Mouse (Mus musculus) heart, embryonic 15.5 days (tissue): Measurements from ENCODE around the gene Rgs3. TPM values are rescaled to one million over a fixed set of nuclear protein-coding genes. Genes with fewer than 3 reads are reported as not detected.

Experiments used
- ATAC-seq: fragments of 200-750 bp; cut with Nextera tagmentation; replicated peaks from 2 replicates; pipeline ENCODE4 v1.8.0; 2017; ENCODE audit warnings: low read depth, moderate TSS enrichment; ENCODE audit not compliant: insufficient number of reproducible peaks, insufficient read depth, low FRiP score
- H3K27ac ChIP-seq: fragments of 300-500 bp; sonication (generic); 2 replicates; pipeline ENCODE4 v1.5.1; 2015; ENCODE audit warnings: mild to moderate bottlenecking, inconsistent platforms
- H3K27me3 ChIP-seq: fragments of 300-500 bp; sonication (generic); 2 replicates; pipeline ENCODE4 v1.6.1; 2015; ENCODE audit warnings: inconsistent platforms
- H3K36me3 ChIP-seq: fragments of 300-500 bp; sonication (generic); 2 replicates; pipeline ENCODE4 v1.6.1; 2015; ENCODE audit warnings: mild to moderate bottlenecking, inconsistent platforms
- H3K4me1 ChIP-seq: fragments of 300-500 bp; sonication (generic); replicated peaks from 2 replicates; pipeline ENCODE4 v1.6.1; 2015; ENCODE audit warnings: inconsistent platforms
- H3K4me2 ChIP-seq: fragments of 300-500 bp; sonication (generic); 2 replicates; pipeline ENCODE4 v1.6.1; 2015; ENCODE audit warnings: inconsistent platforms, mild to moderate bottlenecking, moderate library complexity
- H3K4me3 ChIP-seq: fragments of 300-500 bp; sonication (generic); 2 replicates; pipeline ENCODE4 v1.5.1; 2015; ENCODE audit warnings: mild to moderate bottlenecking, inconsistent platforms
- H3K9ac ChIP-seq: fragments of 300-500 bp; sonication (generic); 2 replicates; pipeline ENCODE4 v1.6.1; 2015; ENCODE audit warnings: mild to moderate bottlenecking, inconsistent platforms
- H3K9me3 ChIP-seq: fragments of 300-500 bp; sonication (generic); replicated peaks from 2 replicates; pipeline ENCODE4 v1.6.1; 2016; ENCODE audit warnings: inconsistent platforms
- WGBS: fragments of 180-500 bp; shearing (Covaris S2); methylation state at CpG from one replicate; pipeline ENCODE4 v1.1.7; 2015; ENCODE audit warnings: mixed read lengths; 5-methylcytosine and 5-hydroxymethylcytosine counted together
- polyA plus RNA-seq: library from polyadenylated mRNA; unstranded; fragments of >200 nt; fragmentation: Nextera tagmentation; extraction: Ambion mirVana; gene quantifications from 2 replicates; pipeline ENCODE4 v1.2.1, GENCODE M21; 2015

Rgs3 gene
- polyA plus RNA-seq, 1 experiment from 2014 or later: 56.9 TPM

GRCm38 (mm10) chr4:62633243-62633642 lies 73.6 kb downstream of the Rgs3 start:
- peaks cover 12% of the 10 kb centered on the region; the same call in 1 of the 2 replicates for H3K27me3 ChIP-seq
- H3K4me1 ChIP-seq: peaks cover 49% of the 10 kb centered on the region
- ATAC-seq: no peak
- no peak overlapping the region for H3K9ac ChIP-seq
- no peaks in the 10 kb centered on the region for H3K36me3 ChIP-seq
- H3K4me3 ChIP-seq: no peak overlapping the region
- H3K9me3 ChIP-seq: no peaks in the 10 kb centered on the region
- 75% methylated on average over 4 of the region's 4 CpGs for WGBS
- peak overlapping the region; percentile 32; the same call in 1 of the 2 replicates for H3K27ac ChIP-seq
- no peak overlapping the region for H3K4me2 ChIP-seq

GRCm38 (mm10) chr4:62634054-62634591 lies 74.5 kb downstream of the Rgs3 start:
- H3K4me3 ChIP-seq: no peak overlapping the region
- H3K4me1 ChIP-seq: peaks cover 43% of the 10 kb centered on the region
- H3K9ac ChIP-seq: no peak overlapping the region
- 26% methylated on average over 13 of the region's 13 CpGs for WGBS
- peaks cover 12% of the 10 kb centered on the region; the same call in 1 of the 2 replicates for H3K27me3 ChIP-seq
- peak overlapping the region; percentile 32 for H3K27ac ChIP-seq
- H3K4me2 ChIP-seq: no peak overlapping the region
- no peaks in the 10 kb centered on the region for H3K36me3 ChIP-seq
- peak; percentile 57 for ATAC-seq
- no peaks in the 10 kb centered on the region for H3K9me3 ChIP-seq

- WGBS: 56% methylated on average over 2 of the region's 2 CpGs
- H3K27ac ChIP-seq: no peak overlapping the region
These were observed 75.2 kb downstream of the Rgs3 start for GRCm38 (mm10) chr4:62634840-62635239.

GRCm38 (mm10) chr4:62636047-62636446 lies 76.4 kb downstream of the Rgs3 start:
- H3K4me1 ChIP-seq: peaks cover 36% of the 10 kb centered on the region
- H3K27ac ChIP-seq: 0 out of 2 replicates have a peak overlapping the region, but pooled peaks have one; percentile 14
- no peak for ATAC-seq
- peaks cover 5% of the 10 kb centered on the region; the same call in 1 of the 2 replicates for H3K27me3 ChIP-seq
- no peak overlapping the region for H3K4me2 ChIP-seq
- 77% methylated on average over 6 of the region's 6 CpGs for WGBS
- H3K4me3 ChIP-seq: no peak overlapping the region
- no peaks in the 10 kb centered on the region for H3K9me3 ChIP-seq
- no peaks in the 10 kb centered on the region for H3K36me3 ChIP-seq
- H3K9ac ChIP-seq: no peak overlapping the region

More at GRCm38 (mm10) chr4:62634840-62635239, 75.2 kb downstream of the Rgs3 start:
- Histone ChIP-seq H3K4me2 (no peak overlapping the region), H3K36me3 (no peaks in the 10 kb centered on the region), H3K9me3 (no peaks in the 10 kb centered on the region), H3K27me3 (peaks cover 6% of the 10 kb centered on the region; the same call in 1 of the 2 replicates), H3K4me3 (no peak overlapping the region), H3K4me1 (peaks cover 36% of the 10 kb centered on the region), H3K9ac (no peak overlapping the region)
- no peak for ATAC-seq

GRCm38 (mm10) chr4:62637856-62638604 lies 78.4 kb downstream of the Rgs3 start:
- Histone ChIP-seq H3K36me3 (no peaks in the 10 kb centered on the region), H3K4me2 (no peak overlapping the region), H3K9ac (no peak overlapping the region), H3K27me3 (peaks cover 5% of the 10 kb centered on the region; the same call in 1 of the 2 replicates), H3K9me3 (no peaks in the 10 kb centered on the region), H3K27ac (no peak overlapping the region; the same call in 1 of the 2 replicates), H3K4me3 (no peak overlapping the region), H3K4me1 (peaks cover 48% of the 10 kb centered on the region)
- no peak for ATAC-seq
- WGBS: 66% methylated on average over 4 of the region's 4 CpGs

GRCm38 (mm10) chr4:62640496-62641229 lies 81.0 kb downstream of the Rgs3 start:
- 0 out of 2 replicates have a peak, but pooled peaks have one; percentile 3 for ATAC-seq
- Histone ChIP-seq H3K36me3 (no peaks in the 10 kb centered on the region), H3K27ac (peak overlapping the region; percentile 77), H3K4me1 (peaks cover 52% of the 10 kb centered on the region), H3K4me2 (no peak overlapping the region), H3K9ac (no peak overlapping the region), H3K27me3 (no peaks in the 10 kb centered on the region; the same call in 1 of the 2 replicates), H3K4me3 (no peak overlapping the region), H3K9me3 (no peaks in the 10 kb centered on the region)
- WGBS: 62% methylated on average over 15 of the region's 15 CpGs

- Histone ChIP-seq H3K4me2 (no peak overlapping the region), H3K4me3 (no peak overlapping the region), H3K4me1 (peaks cover 49% of the 10 kb centered on the region), H3K27ac (peak overlapping the region; percentile 77), H3K9me3 (no peaks in the 10 kb centered on the region), H3K9ac (no peak overlapping the region), H3K36me3 (no peaks in the 10 kb centered on the region), H3K27me3 (no peaks in the 10 kb centered on the region; the same call in 1 of the 2 replicates)
- ATAC-seq: peak; percentile 67
- WGBS: 35% methylated on average over 11 of the region's 11 CpGs
These were observed 81.6 kb downstream of the Rgs3 start for GRCm38 (mm10) chr4:62641230-62641589.

GRCm38 (mm10) chr4:62641656-62642055 lies 82.0 kb downstream of the Rgs3 start:
- Histone ChIP-seq H3K4me2 (no peak overlapping the region), H3K9me3 (no peaks in the 10 kb centered on the region), H3K9ac (no peak overlapping the region), H3K36me3 (no peaks in the 10 kb centered on the region), H3K27me3 (no peaks in the 10 kb centered on the region; the same call in 1 of the 2 replicates), H3K4me1 (peaks cover 47% of the 10 kb centered on the region), H3K4me3 (no peak overlapping the region), H3K27ac (peak overlapping the region; percentile 77)
- 61% methylated on average over 3 of the region's 3 CpGs for WGBS
- no peak for ATAC-seq

- 67% methylated on average over 8 of the region's 8 CpGs for WGBS
- no peaks in the 10 kb centered on the region for H3K9me3 ChIP-seq
- H3K27ac ChIP-seq: peak overlapping the region; percentile 77
- no peaks in the 10 kb centered on the region for H3K36me3 ChIP-seq
- H3K4me3 ChIP-seq: no peak overlapping the region
- H3K4me1 ChIP-seq: peaks cover 47% of the 10 kb centered on the region
- ATAC-seq: no peak
- no peak overlapping the region for H3K4me2 ChIP-seq
- no peaks in the 10 kb centered on the region; the same call in 1 of the 2 replicates for H3K27me3 ChIP-seq
- no peak overlapping the region for H3K9ac ChIP-seq
These were observed 83.8 kb downstream of the Rgs3 start for GRCm38 (mm10) chr4:62643401-62643800.

- Histone ChIP-seq H3K27me3 (peaks cover 4% of the 10 kb centered on the region; the same call in 1 of the 2 replicates), H3K4me3 (no peak overlapping the region), H3K4me2 (no peak overlapping the region), H3K9ac (no peak overlapping the region), H3K9me3 (no peaks in the 10 kb centered on the region), H3K27ac (peak overlapping the region; percentile 31), H3K36me3 (no peaks in the 10 kb centered on the region), H3K4me1 (peaks cover 47% of the 10 kb centered on the region)
- ATAC-seq: peak; percentile 32; the same call in 1 of the 2 replicates
- WGBS: 51% methylated on average over 11 of the region's 11 CpGs
These were observed 84.6 kb downstream of the Rgs3 start for GRCm38 (mm10) chr4:62644031-62644793.
